Mouse (Mus musculus): ENCODE data around the gene Wwox.

DNA sequence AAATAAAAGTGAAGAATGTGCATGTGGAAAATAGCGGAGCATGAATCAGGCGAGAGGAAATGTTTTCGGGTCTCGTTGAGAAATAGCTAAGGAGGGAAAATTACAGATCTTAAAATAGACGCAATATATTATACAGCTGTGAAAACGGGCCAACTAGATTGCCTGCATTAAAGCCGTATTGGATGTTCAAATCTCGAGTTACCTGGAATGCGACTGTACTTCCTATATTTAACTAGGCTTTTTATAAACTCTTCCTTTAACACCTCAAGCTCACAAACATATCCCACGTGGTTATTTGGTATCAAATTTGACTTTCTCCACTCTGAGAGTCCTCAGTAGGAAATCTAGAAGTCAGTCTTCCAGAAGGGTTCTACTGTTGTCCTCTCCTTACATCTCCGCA lies 520.0 kb downstream of the Wwox start:
- no peak for TF ChIP-seq POLR2A (IDR thresholded peaks at IDR 0.05; ENCODE audit: extremely low read depth, insufficient read depth, low read length)
- TF ChIP-seq CTCF (IDR thresholded peaks at IDR 0.05; ENCODE audit: extremely low read depth, insufficient read depth, low read length) = no peak
